Mouse (Mus musculus) c-Kit-positive CD71-negative TER-119-negative erythroid progenitor cells, embryonic 14.5 days (primary cell): ENCODE data around the gene Stat1.

Source experiments
- DNase-seq: peaks from one replicate; pipeline ENCODE4 v3.0.0-alpha.2; 2013; ENCODE audit warnings: low read depth

Stat1 gene

DNA sequence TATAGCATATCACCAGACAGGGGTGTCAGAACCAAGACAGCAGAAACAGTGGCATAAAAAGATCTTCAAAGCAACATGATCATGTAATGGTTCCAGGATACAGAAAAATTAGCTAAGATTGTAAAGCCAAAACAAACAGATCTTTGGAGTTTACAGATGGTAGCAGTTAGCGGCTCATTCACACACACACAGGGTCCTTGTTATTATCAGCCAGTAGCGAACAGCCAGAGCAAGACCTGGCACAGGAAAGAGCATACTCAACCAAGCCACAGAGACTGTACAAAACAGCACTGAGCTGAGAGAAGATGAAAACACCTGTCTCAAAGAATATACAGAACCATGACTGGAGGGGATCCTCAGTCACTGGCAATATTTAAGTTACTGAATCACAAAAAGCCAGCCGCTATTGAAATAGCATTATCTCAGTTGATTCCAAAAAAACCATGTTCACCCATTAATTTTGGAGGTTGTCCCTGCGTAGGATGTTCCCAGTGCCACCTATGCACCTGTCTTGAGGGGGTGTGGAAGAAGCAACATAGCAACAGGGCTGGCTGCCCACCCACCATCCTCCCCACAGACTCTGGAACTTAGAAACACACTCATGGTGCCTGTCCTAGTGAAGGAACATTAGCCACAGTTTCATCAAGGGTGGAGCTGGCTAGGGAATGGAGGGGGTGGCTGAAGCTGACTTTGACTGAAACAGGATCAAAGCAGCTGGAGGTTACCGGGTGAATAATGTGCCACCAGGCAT, 44.6 kb downstream of the Stat1 start:
- no peak for DNase-seq

- no peak for DNase-seq
These were observed 47.5 kb downstream of the Stat1 start for GRCm38 (mm10) chr1:52166652-52167220.

DNA sequence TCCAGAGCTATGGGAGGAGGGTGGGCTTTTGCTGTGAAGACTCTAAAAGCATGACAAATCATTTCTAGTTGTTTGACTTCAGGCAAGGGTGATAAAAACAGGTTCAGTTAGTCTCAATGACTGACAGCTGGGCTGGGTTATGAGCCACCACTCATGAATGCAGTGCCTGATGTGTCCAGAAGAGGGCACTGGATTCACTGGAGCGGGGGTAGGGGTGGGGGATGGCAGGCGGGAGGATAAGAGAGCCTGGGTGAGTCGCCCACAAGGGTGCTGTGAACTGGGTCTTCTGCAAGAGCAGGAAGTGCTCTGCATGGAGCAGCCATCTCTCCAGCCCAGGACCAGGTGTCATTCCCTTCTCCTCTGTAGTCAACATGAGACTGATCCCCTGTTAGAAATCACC, 50.8 kb downstream of the Stat1 start:
- DNase-seq = peak; percentile 53

- DNase-seq = no peak
These were observed 51.5 kb downstream of the Stat1 start for GRCm38 (mm10) chr1:52170747-52171146.

GRCm38 (mm10) chr1:52171271-52171670, 52.0 kb downstream of the Stat1 start:
- no peak for DNase-seq

- DNase-seq = no peak
These were observed 56.1 kb downstream of the Stat1 start for GRCm38 (mm10) chr1:52175321-52175720.

- DNase-seq = no peak
These were observed 56.7 kb downstream of the Stat1 start for GRCm38 (mm10) chr1:52175983-52176382.

DNA sequence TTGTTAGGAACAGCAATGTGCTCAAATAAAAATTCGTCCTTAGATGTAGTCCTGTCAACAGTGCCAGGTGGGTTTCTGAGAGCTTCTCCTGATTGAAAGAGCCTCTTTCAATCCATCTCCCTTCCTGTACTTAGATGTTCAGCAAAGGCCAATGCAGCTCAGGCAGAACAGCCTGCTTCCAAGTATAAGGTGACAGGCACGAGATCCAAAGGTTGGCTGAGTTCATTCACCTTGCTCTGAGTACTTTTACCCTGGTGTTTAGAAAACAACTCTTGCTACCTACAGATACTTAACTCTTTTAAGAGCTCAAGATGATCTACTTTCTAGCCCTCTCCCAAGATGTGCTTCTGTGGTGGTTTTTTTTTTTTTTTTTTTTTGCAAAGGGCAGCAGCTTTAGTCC, 57.8 kb downstream of the Stat1 start:
- DNase-seq = no peak

DNA sequence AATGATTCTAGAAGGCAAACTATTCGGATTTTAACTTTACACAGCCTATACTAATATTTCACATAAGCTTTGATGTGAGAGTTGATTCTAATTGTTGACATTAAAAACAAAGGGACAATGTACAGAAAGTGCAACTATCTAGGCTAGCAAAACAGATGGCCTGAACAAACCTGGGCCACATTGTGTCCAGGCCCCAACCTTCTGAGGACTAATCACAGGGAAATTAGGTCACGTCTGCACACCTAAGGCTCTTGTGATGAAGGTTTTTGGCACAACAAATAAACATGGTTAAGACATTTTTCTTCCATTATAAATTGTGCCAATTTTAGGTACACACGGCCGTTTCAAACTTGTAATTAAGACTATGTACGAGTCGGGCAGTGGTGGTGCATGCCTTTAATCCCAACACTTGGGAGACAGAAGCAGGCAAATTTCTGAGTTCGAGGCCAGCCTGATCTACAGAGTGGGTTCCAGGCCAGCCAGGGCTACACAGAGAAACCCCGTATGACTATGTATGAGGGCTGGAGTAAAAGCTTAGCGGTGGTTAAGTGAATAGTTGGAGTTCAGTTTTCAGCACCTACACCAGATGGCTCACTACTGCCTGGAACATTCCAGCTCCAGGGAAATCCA, 60.8 kb downstream of the Stat1 start:
- no peak for DNase-seq

- no peak for DNase-seq
These were observed 62.8 kb downstream of the Stat1 start for GRCm38 (mm10) chr1:52181994-52182393.

- no peak for DNase-seq
These were observed 63.8 kb downstream of the Stat1 start for GRCm38 (mm10) chr1:52182992-52183391.
